Mouse (Mus musculus) thymus, adult 2 months (tissue): ENCODE results near the gene Akap8l. TPM values are rescaled to one million over a fixed set of nuclear protein-coding genes. Genes with fewer than 3 reads are reported as not detected.

Experiments used
- DNase-seq: peaks from one replicate; pipeline ENCODE4 v3.0.0; 2021
- H3K27ac ChIP-seq: fragments of 200-500 bp; 2 replicates; pipeline ENCODE4 v1.5.1; 2012; ENCODE audit warnings: low read length, control low read depth; ENCODE audit not compliant: control insufficient read depth, insufficient read depth
- H3K27me3 ChIP-seq: fragments of 200-500 bp; 2 replicates; pipeline ENCODE4 v1.6.1; 2012; ENCODE audit warnings: mild to moderate bottlenecking, low read length, moderate library complexity, mixed read lengths; ENCODE audit not compliant: control insufficient read depth, insufficient read depth
- H3K36me3 ChIP-seq: fragments of 200-500 bp; 2 replicates; pipeline ENCODE4 v1.6.1; 2012; ENCODE audit warnings: mild to moderate bottlenecking, low read length, moderate library complexity; ENCODE audit not compliant: control insufficient read depth, insufficient read depth
- H3K4me1 ChIP-seq: fragments of 200-500 bp; replicated peaks from 2 replicates; pipeline ENCODE4 v1.6.1; 2012; ENCODE audit warnings: low read length; ENCODE audit not compliant: control insufficient read depth, insufficient read depth
- H3K4me3 ChIP-seq: fragments of 200-500 bp; 2 replicates; pipeline ENCODE4 v1.5.1; 2012; ENCODE audit warnings: mild to moderate bottlenecking, low read length, control low read depth, moderate library complexity; ENCODE audit not compliant: control insufficient read depth, insufficient read depth
- CTCF ChIP-seq: fragments of 200-500 bp; IDR thresholded peaks from 2 replicates; pipeline ENCODE4 v1.5.1; 2012; ENCODE audit warnings: mild to moderate bottlenecking, control low read depth, low read length, moderate library complexity, borderline replicate concordance; ENCODE audit not compliant: control insufficient read depth, poor library complexity, insufficient read depth; ENCODE audit errors: extremely low read depth
- POLR2A ChIP-seq: fragments of 200-500 bp; IDR thresholded peaks from 2 replicates; pipeline ENCODE4 v1.6.1; 2012; ENCODE audit warnings: mild to moderate bottlenecking, low read length, control low read depth, moderate library complexity; ENCODE audit not compliant: control insufficient read depth, poor library complexity, insufficient read depth; ENCODE audit errors: extremely low read depth
- WGBS: fragments of 180-500 bp; shearing (Covaris S2); methylation state at CpG from one replicate; pipeline ENCODE4 v1.1.7; 2018; 5-methylcytosine and 5-hydroxymethylcytosine counted together
- polyA plus RNA-seq: library from polyadenylated mRNA; depleted of rRNA; stranded (reverse); fragments of >200 nt; gene quantifications from 2 replicates; pipeline ENCODE4 v1.2.3, GENCODE M21; 2012

The Akap8l gene
- polyA plus RNA-seq, 1 experiment: 191 TPM

GRCm38 (mm10) chr17:32353696-32354095 lies 3.3 kb upstream of the Akap8l start:
- peaks cover 41% of the 10 kb centered on the region for H3K36me3 ChIP-seq

GRCm38 (mm10) chr17:32351726-32352125 lies 1.3 kb upstream of the Akap8l start:
- H3K27me3 ChIP-seq: no peaks in the 10 kb centered on the region
- no peak for TF ChIP-seq POLR2A
- TF ChIP-seq CTCF: no peak
- H3K4me1 ChIP-seq: peaks cover 2% of the 10 kb centered on the region; the same call in 1 of the 2 replicates
- no peak overlapping the region for H3K27ac ChIP-seq
- peaks cover 25% of the 10 kb centered on the region for H3K36me3 ChIP-seq
- DNase-seq: no peak
- H3K4me3 ChIP-seq: no peak overlapping the region

More at GRCm38 (mm10) chr17:32353696-32354095, 3.3 kb upstream of the Akap8l start:
- Histone ChIP-seq H3K27ac (no peak overlapping the region), H3K4me3 (no peak overlapping the region), H3K4me1 (peaks cover 2% of the 10 kb centered on the region; the same call in 1 of the 2 replicates), H3K27me3 (no peaks in the 10 kb centered on the region)
- no peak for DNase-seq
- TF ChIP-seq CTCF: no peak
- no peak for TF ChIP-seq POLR2A
- 86% methylated on average over 4 of the region's 4 CpGs for WGBS

DNA sequence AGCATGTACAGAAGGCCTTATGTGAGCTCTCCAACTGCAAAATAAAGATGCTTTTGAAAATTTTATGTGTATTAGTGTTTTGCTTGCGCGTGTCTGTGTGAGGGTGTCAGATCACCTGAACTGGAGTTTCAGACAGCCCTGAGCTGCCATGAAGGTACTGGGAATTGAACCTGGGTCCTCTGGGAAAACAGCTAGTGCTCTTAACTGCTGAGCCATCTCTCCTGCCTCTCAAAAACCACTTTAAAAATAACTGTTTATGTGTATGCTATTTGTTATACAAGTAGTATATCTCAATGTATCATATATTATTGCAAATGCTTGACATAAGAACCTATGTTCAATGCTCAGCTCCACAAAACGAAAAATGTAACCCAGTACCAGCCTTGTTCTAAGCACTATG lies 862 bp upstream of the Akap8l start:
- TF ChIP-seq CTCF (no peak), POLR2A (no peak)
- DNase-seq: no peak
- H3K27ac ChIP-seq: no peak overlapping the region
- no peak overlapping the region for H3K4me3 ChIP-seq
- H3K36me3 ChIP-seq: peaks cover 21% of the 10 kb centered on the region
- no peaks in the 10 kb centered on the region for H3K27me3 ChIP-seq
- peaks cover 2% of the 10 kb centered on the region; the same call in 1 of the 2 replicates for H3K4me1 ChIP-seq
- 87% methylated on average over 3 of the region's 3 CpGs for WGBS

- DNase-seq: no peak
These were observed 491 bp downstream of the Akap8l start for GRCm38 (mm10) chr17:32349851-32350381.

GRCm38 (mm10) chr17:32349037-32349732 lies 1.2 kb downstream of the Akap8l start:
- 7% methylated on average over 4 of the region's 4 CpGs for WGBS
- no peak overlapping the region for H3K27ac ChIP-seq

More at GRCm38 (mm10) chr17:32349851-32350381, 491 bp downstream of the Akap8l start:
- peak overlapping the region; percentile 84 for H3K4me3 ChIP-seq
- H3K36me3 ChIP-seq: peaks cover 8% of the 10 kb centered on the region
- no peak overlapping the region for H3K27ac ChIP-seq
- H3K4me1 ChIP-seq: peaks cover 2% of the 10 kb centered on the region; the same call in 1 of the 2 replicates
- H3K27me3 ChIP-seq: no peaks in the 10 kb centered on the region
- TF ChIP-seq POLR2A: no peak
- TF ChIP-seq CTCF: no peak
- WGBS: under 1% methylated on average over 24 of the region's 24 CpGs

DNA sequence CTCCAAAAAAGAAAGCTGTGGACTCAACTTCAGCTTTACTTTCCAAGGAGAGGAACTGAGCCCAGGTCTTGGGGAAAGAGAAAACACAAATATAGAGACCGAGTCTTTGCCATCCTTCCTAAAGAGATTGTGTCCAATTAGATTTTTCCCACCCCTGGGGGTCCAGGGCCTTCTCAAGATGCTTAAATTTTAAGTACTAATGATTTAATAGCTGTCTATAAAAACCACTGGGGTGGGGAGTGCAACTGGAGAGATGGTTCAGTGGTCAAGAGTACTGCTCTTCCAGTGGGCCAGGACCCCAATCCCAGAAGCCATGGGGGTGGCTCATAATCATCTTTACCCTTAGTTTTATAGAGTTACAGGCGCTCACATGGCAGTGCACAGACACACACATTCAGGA lies 2.0 kb downstream of the Akap8l start:
- no peak for DNase-seq
- H3K4me1 ChIP-seq: peaks cover 2% of the 10 kb centered on the region; the same call in 1 of the 2 replicates
- WGBS: 89% methylated on average over 2 of the region's 2 CpGs
- no peak overlapping the region for H3K27ac ChIP-seq
- TF ChIP-seq POLR2A (no peak), CTCF (no peak)
- H3K27me3 ChIP-seq: no peaks in the 10 kb centered on the region
- peaks cover 15% of the 10 kb centered on the region for H3K36me3 ChIP-seq
- no peak overlapping the region for H3K4me3 ChIP-seq

More at GRCm38 (mm10) chr17:32349037-32349732, 1.2 kb downstream of the Akap8l start:
- Histone ChIP-seq H3K4me1 (peaks cover 2% of the 10 kb centered on the region; the same call in 1 of the 2 replicates), H3K27me3 (no peaks in the 10 kb centered on the region), H3K36me3 (peaks cover 8% of the 10 kb centered on the region), H3K4me3 (no peak overlapping the region)
- DNase-seq: peak; percentile 32
- TF ChIP-seq POLR2A: no peak
- no peak for TF ChIP-seq CTCF

GRCm38 (mm10) chr17:32341102-32341501 lies 9.3 kb downstream of the Akap8l start:
- no peak for DNase-seq
- H3K4me1 ChIP-seq: peaks cover 6% of the 10 kb centered on the region
- H3K27me3 ChIP-seq: no peaks in the 10 kb centered on the region
- TF ChIP-seq CTCF: no peak
- H3K36me3 ChIP-seq: peaks cover 41% of the 10 kb centered on the region
- whole genome bisulfite sequencing: 82% methylated on average over 1 of the region's 1 CpGs
- no peak overlapping the region for H3K4me3 ChIP-seq
- H3K27ac ChIP-seq: no peak overlapping the region
